Mouse (Mus musculus): Measurements from ENCODE around the gene Sacm1l. TPM values are rescaled to one million over a fixed set of nuclear protein-coding genes. Genes with fewer than 3 reads are reported as not detected.

The Sacm1l gene
- total and polyA plus RNA-seq, 2 experiments from 2014 or later = 35.1 to 41.7 TPM

GRCm38 (mm10) chr9:123601529-123601928 is 72.0 kb downstream of the Sacm1l start:
- peaks cover 3% of the 10 kb centered on the region; the same call in 1 of the 2 replicates for H3K36me3 ChIP-seq (ENCODE audit: insufficient read depth, low read length)
- H3K4me3 ChIP-seq (ENCODE audit: low read depth, low read length) = no peak overlapping the region
- no peak for ATAC-seq (ENCODE audit: low FRiP score)
- no peaks in the 10 kb centered on the region for H3K4me1 ChIP-seq (ENCODE audit: insufficient read depth, low read length)
- no peak for DNase-seq (ENCODE audit: low spot score)
- H3K9me3 ChIP-seq (ENCODE audit: low read length) = no peaks in the 10 kb centered on the region
- no peak for TF ChIP-seq CTCF (IDR thresholded peaks at IDR 0.05)
- no peak overlapping the region for H3K27ac ChIP-seq (ENCODE audit: low read depth, low read length)
- H3K27me3 ChIP-seq (ENCODE audit: insufficient read depth, low read length) = no peaks in the 10 kb centered on the region
- WGBS = 90% methylated on average over 1 of the region's 1 CpGs
- H3K9ac ChIP-seq (replicated peaks; ENCODE audit: low read length, poor library complexity, severe bottlenecking) = no peak overlapping the region
- no peak overlapping the region for H3K4me2 ChIP-seq (ENCODE audit: low read depth, low read length, poor library complexity, severe bottlenecking)

GRCm38 (mm10) chr9:123620311-123621098 is 90.9 kb downstream of the Sacm1l start:
- no peak for ATAC-seq (ENCODE audit: low FRiP score)
- no peak for TF ChIP-seq CTCF (IDR thresholded peaks at IDR 0.05)
- Histone ChIP-seq H3K9ac (replicated peaks; ENCODE audit: low read length, poor library complexity, severe bottlenecking) (no peak overlapping the region), H3K36me3 (ENCODE audit: insufficient read depth, low read length) (no peaks in the 10 kb centered on the region), H3K4me3 (ENCODE audit: low read depth, low read length) (no peak overlapping the region), H3K27me3 (ENCODE audit: insufficient read depth, low read length) (no peaks in the 10 kb centered on the region), H3K4me1 (ENCODE audit: insufficient read depth, low read length) (no peaks in the 10 kb centered on the region), H3K27ac (ENCODE audit: low read depth, low read length) (no peak overlapping the region), H3K4me2 (ENCODE audit: low read depth, low read length, poor library complexity, severe bottlenecking) (no peak overlapping the region), H3K9me3 (ENCODE audit: low read length) (no peaks in the 10 kb centered on the region)
- DNase-seq (ENCODE audit: low spot score) = no peak
- WGBS = 90% methylated on average over 5 of the region's 5 CpGs

DNA sequence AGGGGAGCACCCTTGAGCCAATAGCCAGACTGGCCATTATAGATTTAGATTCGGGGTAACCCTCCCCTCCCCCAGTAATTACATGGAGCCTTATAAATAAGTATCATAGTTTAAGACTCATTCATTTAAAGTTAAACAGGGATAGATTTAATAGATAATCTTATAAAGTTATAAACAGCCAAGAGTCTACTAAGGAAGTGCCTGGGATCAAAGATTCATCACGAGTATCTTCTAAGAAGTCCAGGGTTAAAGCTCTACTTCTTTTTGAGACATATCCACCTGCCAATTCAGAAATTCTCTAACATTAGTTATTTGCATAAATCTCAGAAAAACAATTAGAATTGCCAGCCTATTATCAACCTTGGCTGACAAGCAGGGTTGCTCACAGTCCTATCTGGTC is 95.2 kb downstream of the Sacm1l start:
- DNase-seq (ENCODE audit: low spot score) = no peak
- Histone ChIP-seq H3K4me2 (ENCODE audit: low read depth, low read length, poor library complexity, severe bottlenecking) (no peak overlapping the region), H3K27ac (ENCODE audit: low read depth, low read length) (no peak overlapping the region), H3K9me3 (ENCODE audit: low read length) (no peaks in the 10 kb centered on the region), H3K4me3 (ENCODE audit: low read depth, low read length) (no peak overlapping the region), H3K4me1 (ENCODE audit: insufficient read depth, low read length) (no peaks in the 10 kb centered on the region), H3K27me3 (ENCODE audit: insufficient read depth, low read length) (no peaks in the 10 kb centered on the region), H3K9ac (replicated peaks; ENCODE audit: low read length, poor library complexity, severe bottlenecking) (no peak overlapping the region), H3K36me3 (ENCODE audit: insufficient read depth, low read length) (no peaks in the 10 kb centered on the region)
- WGBS = 92% methylated on average over 2 of the region's 2 CpGs
- TF ChIP-seq CTCF (IDR thresholded peaks at IDR 0.05) = no peak
- ATAC-seq (ENCODE audit: low FRiP score) = no peak

- Histone ChIP-seq H3K4me1 (ENCODE audit: insufficient read depth, low read length) (no peaks in the 10 kb centered on the region), H3K4me2 (ENCODE audit: low read depth, low read length, poor library complexity, severe bottlenecking) (no peak overlapping the region), H3K27ac (ENCODE audit: low read depth, low read length) (no peak overlapping the region), H3K36me3 (ENCODE audit: insufficient read depth, low read length) (no peaks in the 10 kb centered on the region), H3K9ac (replicated peaks; ENCODE audit: low read length, poor library complexity, severe bottlenecking) (no peak overlapping the region), H3K27me3 (ENCODE audit: insufficient read depth, low read length) (no peaks in the 10 kb centered on the region), H3K9me3 (ENCODE audit: low read length) (no peaks in the 10 kb centered on the region), H3K4me3 (ENCODE audit: low read depth, low read length) (no peak overlapping the region)
- no peak for ATAC-seq (ENCODE audit: low FRiP score)
- WGBS = 95% methylated on average over 11 of the region's 11 CpGs
- no peak for DNase-seq (ENCODE audit: low spot score)
- no peak for TF ChIP-seq CTCF (IDR thresholded peaks at IDR 0.05)
Measured at GRCm38 (mm10) chr9:123625821-123626220, 96.3 kb downstream of the Sacm1l start.

DNA sequence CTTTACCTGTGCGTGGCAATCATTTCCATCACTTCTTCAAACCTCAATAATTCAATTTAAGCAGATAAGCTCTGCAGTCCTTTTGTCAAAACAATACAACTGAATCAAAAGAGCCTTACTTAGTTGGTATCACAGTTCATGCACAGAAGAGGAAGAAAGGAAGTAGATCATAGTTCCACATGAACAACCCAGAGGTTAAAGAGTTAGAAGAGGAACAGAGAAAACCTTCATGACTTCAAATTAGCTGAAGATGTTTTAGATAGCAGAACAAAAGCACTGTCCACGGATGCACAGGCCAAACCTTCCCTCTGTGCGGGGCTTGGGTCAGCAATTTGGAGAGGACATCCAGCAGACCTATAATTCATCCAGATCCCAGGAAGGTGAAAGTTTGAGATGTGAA is 102.1 kb downstream of the Sacm1l start:
- no peak for ATAC-seq (ENCODE audit: low FRiP score)
- H3K4me3 ChIP-seq (ENCODE audit: low read depth, low read length) = no peak overlapping the region
- WGBS = 79% methylated on average over 3 of the region's 3 CpGs
- H3K27ac ChIP-seq (ENCODE audit: low read depth, low read length) = no peak overlapping the region
- no peaks in the 10 kb centered on the region for H3K4me1 ChIP-seq (ENCODE audit: insufficient read depth, low read length)
- H3K4me2 ChIP-seq (ENCODE audit: low read depth, low read length, poor library complexity, severe bottlenecking) = no peak overlapping the region
- H3K9ac ChIP-seq (replicated peaks; ENCODE audit: low read length, poor library complexity, severe bottlenecking) = no peak overlapping the region
- no peaks in the 10 kb centered on the region for H3K9me3 ChIP-seq (ENCODE audit: low read length)
- TF ChIP-seq CTCF (IDR thresholded peaks at IDR 0.05) = no peak
- H3K36me3 ChIP-seq (ENCODE audit: insufficient read depth, low read length) = no peaks in the 10 kb centered on the region
- no peak for DNase-seq (ENCODE audit: low spot score)
- H3K27me3 ChIP-seq (ENCODE audit: insufficient read depth, low read length) = no peaks in the 10 kb centered on the region

DNA sequence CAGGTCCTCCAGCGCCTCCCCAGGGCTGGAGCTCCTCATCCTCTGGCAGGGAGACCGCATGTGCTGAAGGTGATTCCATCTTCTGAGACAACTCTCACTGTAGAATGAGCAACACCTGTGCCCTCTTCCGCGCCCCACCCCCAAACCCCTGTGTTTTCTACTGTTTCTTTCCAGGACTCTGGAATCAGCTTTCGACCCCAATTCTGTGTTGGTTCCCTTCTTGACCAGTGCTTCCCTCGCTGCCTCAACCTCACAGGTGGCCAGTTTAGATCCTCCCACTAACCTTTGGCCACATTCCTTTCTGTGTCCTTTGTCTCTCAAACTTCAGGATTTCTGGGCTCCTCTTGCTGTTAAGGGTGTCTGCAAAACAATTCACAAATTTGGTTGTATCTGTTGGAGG is 102.7 kb downstream of the Sacm1l start, which contains the start of gene Slc6a20b:
Gene Slc6a20b, minus strand, starts transcription at position 285 of the 400 bp plus-strand sequence.
- DNase-seq (ENCODE audit: low spot score) (no peak), ATAC-seq (ENCODE audit: low FRiP score) (no peak)
- Histone ChIP-seq H3K4me2 (ENCODE audit: low read depth, low read length, poor library complexity, severe bottlenecking) (no peak within 1 kb of the TSS), H3K4me1 (ENCODE audit: insufficient read depth, low read length) (no peaks in the 10 kb centered on the region), H3K4me3 (ENCODE audit: low read depth, low read length) (no peak within 1 kb of the TSS), H3K9ac (replicated peaks; ENCODE audit: low read length, poor library complexity, severe bottlenecking) (no peak within 1 kb of the TSS), H3K9me3 (ENCODE audit: low read length) (no peaks in the 10 kb centered on the region), H3K27me3 (ENCODE audit: insufficient read depth, low read length) (no peaks in the 10 kb centered on the region), H3K27ac (ENCODE audit: low read depth, low read length) (no peak within 1 kb of the TSS), H3K36me3 (ENCODE audit: insufficient read depth, low read length) (no peaks in the 10 kb centered on the region)
- WGBS = 87% methylated on average over 6 of the region's 6 CpGs
- TF ChIP-seq CTCF (IDR thresholded peaks at IDR 0.05) = no peak
